Mouse (Mus musculus) kidney, adult 2 months (tissue): ENCODE data around the gene Snrnp25. TPM values are rescaled to one million over a fixed set of nuclear protein-coding genes. Genes with fewer than 3 reads are reported as not detected.
A peak's percentile ranks its signal among the peaks of the same experiment; 100 is the strongest.

Experiments used
- DNase-seq: peaks from one replicate; pipeline ENCODE4 v3.0.0; 2021
- H3K27ac ChIP-seq: fragments of 200-500 bp; 2 replicates; pipeline ENCODE4 v1.5.1; 2012; ENCODE audit warnings: low read depth, low read length, control low read depth, inconsistent platforms; ENCODE audit not compliant: insufficient read depth
- H3K27me3 ChIP-seq: fragments of 200-500 bp; replicated peaks from 2 replicates; pipeline ENCODE4 v1.6.1; 2012; ENCODE audit warnings: mild to moderate bottlenecking, moderate library complexity, low read length, inconsistent platforms; ENCODE audit not compliant: control insufficient read depth, insufficient read depth
- H3K36me3 ChIP-seq: fragments of 200-500 bp; 2 replicates; pipeline ENCODE4 v1.6.1; 2012; ENCODE audit warnings: mild to moderate bottlenecking, moderate library complexity, low read length, inconsistent platforms; ENCODE audit not compliant: control insufficient read depth, insufficient read depth
- H3K4me1 ChIP-seq: fragments of 200-500 bp; 2 replicates; pipeline ENCODE4 v1.6.1; 2011; ENCODE audit warnings: low read length; ENCODE audit not compliant: control insufficient read depth, insufficient read depth
- H3K4me3 ChIP-seq: fragments of 200-500 bp; 2 replicates; pipeline ENCODE4 v1.5.1; 2011; ENCODE audit warnings: mild to moderate bottlenecking, low read depth, low read length, control low read depth; ENCODE audit not compliant: insufficient read depth
- CTCF ChIP-seq: fragments of 200-500 bp; conservative IDR thresholded peaks from 2 replicates; pipeline ENCODE4 v1.5.1; 2011; ENCODE audit warnings: low read depth, mild to moderate bottlenecking, control low read depth, low read length, moderate library complexity, mixed read lengths; ENCODE audit not compliant: insufficient read depth, insufficient read length
- POLR2A ChIP-seq: fragments of 200-500 bp; IDR thresholded peaks from one replicate; pipeline ENCODE4 v1.6.1; 2011; ENCODE audit warnings: low read depth, low read length, control low read depth
- WGBS: fragments of 180-500 bp; shearing (Covaris S2); methylation state at CpG from one replicate; pipeline ENCODE4 v1.1.7; 2018; 5-methylcytosine and 5-hydroxymethylcytosine counted together
- polyA plus RNA-seq: library from polyadenylated mRNA; depleted of rRNA; stranded (reverse); fragments of >200 nt; gene quantifications from 2 replicates; pipeline ENCODE4 v1.2.3, GENCODE M21; 2012

The Snrnp25 gene
- polyA plus RNA-seq, 1 experiment = 19.5 TPM

DNA sequence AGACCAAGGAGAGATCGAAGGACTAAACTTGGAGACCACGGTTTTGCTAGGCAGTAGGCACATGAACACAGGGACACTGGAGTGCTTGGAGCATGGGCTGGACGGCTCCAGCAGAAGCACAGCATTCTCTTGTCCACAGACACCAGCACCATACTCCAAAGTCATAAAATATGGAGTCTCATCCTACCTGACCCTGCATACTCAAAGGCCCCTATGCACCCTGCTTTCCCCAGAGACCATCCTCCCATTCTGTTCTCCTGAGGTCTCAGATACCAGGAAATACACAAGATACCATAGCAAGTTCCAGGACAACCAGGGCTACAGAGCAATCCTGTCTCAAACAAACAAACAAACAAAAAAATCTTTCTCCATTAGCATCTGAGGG lies 32.2 kb downstream of the Snrnp25 start:
- Histone ChIP-seq H3K4me3 (no peak overlapping the region), H3K27ac (no peak overlapping the region), H3K27me3 (no peaks in the 10 kb centered on the region), H3K36me3 (no peaks in the 10 kb centered on the region; the same call in 1 of the 2 replicates), H3K4me1 (peaks cover 22% of the 10 kb centered on the region)
- no peak for TF ChIP-seq POLR2A
- TF ChIP-seq CTCF = no peak
- WGBS = 81% methylated on average over 3 of the region's 3 CpGs
- DNase-seq = no peak

- DNase-seq = peak; percentile 85
- H3K27ac ChIP-seq = no peak overlapping the region
- no peaks in the 10 kb centered on the region; the same call in 1 of the 2 replicates for H3K36me3 ChIP-seq
- H3K4me3 ChIP-seq = no peak overlapping the region
- H3K27me3 ChIP-seq = no peaks in the 10 kb centered on the region
- TF ChIP-seq POLR2A (no peak), CTCF (peak; percentile 98)
- H3K4me1 ChIP-seq = peaks cover 22% of the 10 kb centered on the region
- 56% methylated on average over 5 of the region's 5 CpGs for WGBS
Measured at GRCm38 (mm10) chr11:32238093-32238860, 33.1 kb downstream of the Snrnp25 start.

- no peak overlapping the region for H3K4me3 ChIP-seq
- no peaks in the 10 kb centered on the region for H3K27me3 ChIP-seq
- H3K4me1 ChIP-seq = peaks cover 13% of the 10 kb centered on the region; the same call in 1 of the 2 replicates
- TF ChIP-seq POLR2A (no peak), CTCF (no peak)
- no peaks in the 10 kb centered on the region; the same call in 1 of the 2 replicates for H3K36me3 ChIP-seq
- H3K27ac ChIP-seq = peak overlapping the region; percentile 20; the same call in 1 of the 2 replicates
- DNase-seq = peak; percentile 69
Measured at GRCm38 (mm10) chr11:32241391-32241790, 36.2 kb downstream of the Snrnp25 start.

DNA sequence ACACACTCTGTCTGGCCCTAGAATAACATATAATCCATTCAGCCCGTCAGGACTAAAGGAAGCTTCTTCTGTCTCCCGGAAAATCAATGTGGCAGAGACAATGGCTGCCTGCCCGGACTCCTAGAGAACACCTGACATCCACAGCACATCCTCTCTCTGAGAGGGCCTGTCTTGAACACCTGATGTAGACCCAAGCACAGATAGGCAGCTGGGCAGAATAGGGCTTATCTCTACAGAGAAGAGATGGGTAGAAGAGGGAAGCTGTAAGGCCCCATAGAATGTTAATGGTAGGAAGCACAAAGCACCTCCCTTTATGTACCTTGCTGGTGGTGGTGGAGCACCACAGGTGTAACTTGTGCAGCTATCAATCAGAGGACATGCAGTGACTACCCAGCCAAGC lies 37.0 kb downstream of the Snrnp25 start:
- Histone ChIP-seq H3K4me3 (no peak overlapping the region), H3K36me3 (no peaks in the 10 kb centered on the region; the same call in 1 of the 2 replicates), H3K4me1 (peaks cover 5% of the 10 kb centered on the region; the same call in 1 of the 2 replicates), H3K27me3 (no peaks in the 10 kb centered on the region), H3K27ac (no peak overlapping the region)
- DNase-seq = no peak
- TF ChIP-seq POLR2A = no peak
- 84% methylated on average over 3 of the region's 3 CpGs for WGBS

- Histone ChIP-seq H3K36me3 (no peaks in the 10 kb centered on the region; the same call in 1 of the 2 replicates), H3K27me3 (no peaks in the 10 kb centered on the region), H3K4me1 (peaks cover 3% of the 10 kb centered on the region; the same call in 1 of the 2 replicates), H3K4me3 (no peak overlapping the region), H3K27ac (no peak overlapping the region)
- peak; percentile 53 for DNase-seq
- TF ChIP-seq CTCF (no peak), POLR2A (no peak)
- WGBS = 48% methylated on average over 7 of the region's 7 CpGs
Measured at GRCm38 (mm10) chr11:32243205-32243955, 38.2 kb downstream of the Snrnp25 start.

- WGBS = 66% methylated on average over 3 of the region's 3 CpGs
- H3K4me3 ChIP-seq = no peak overlapping the region
- H3K27me3 ChIP-seq = no peaks in the 10 kb centered on the region
- peaks cover 3% of the 10 kb centered on the region; the same call in 1 of the 2 replicates for H3K4me1 ChIP-seq
- TF ChIP-seq POLR2A (no peak), CTCF (no peak)
- no peak for DNase-seq
- H3K27ac ChIP-seq = no peak overlapping the region
- no peaks in the 10 kb centered on the region; the same call in 1 of the 2 replicates for H3K36me3 ChIP-seq
Measured at GRCm38 (mm10) chr11:32244064-32244463, 38.8 kb downstream of the Snrnp25 start.

- H3K36me3 ChIP-seq = peaks cover 1% of the 10 kb centered on the region
- H3K27me3 ChIP-seq = no peaks in the 10 kb centered on the region
- H3K27ac ChIP-seq = no peak overlapping the region
- H3K4me3 ChIP-seq = no peak overlapping the region
- no peak for TF ChIP-seq CTCF
- TF ChIP-seq POLR2A = no peak
- WGBS = 82% methylated on average over 1 of the region's 1 CpGs
- peaks cover 3% of the 10 kb centered on the region; the same call in 1 of the 2 replicates for H3K4me1 ChIP-seq
- no peak for DNase-seq
Measured at GRCm38 (mm10) chr11:32244617-32245016, 39.4 kb downstream of the Snrnp25 start.
